Mouse (Mus musculus): ENCODE data around the gene Eml6. TPM values are rescaled to one million over a fixed set of nuclear protein-coding genes. Genes with fewer than 3 reads are reported as not detected.
A peak's percentile ranks its signal among the peaks of the same experiment; 100 is the strongest.
"Not testable (repeated sequence)": the region's sequence is repeated elsewhere in the genome, so short reads cannot be mapped to it uniquely, and the experiment has no call there.

The Eml6 gene
- polyA plus RNA-seq, 1 experiment from 2014 or later: 0.48 TPM

GRCm38 (mm10) chr11:29884355-29884754, 141.5 kb downstream of the Eml6 start:
- Histone ChIP-seq H3K36me3 (no peaks in the 10 kb centered on the region), H3K27ac (replicated peaks) (no peak overlapping the region), H3K4me1 (peaks cover 6% of the 10 kb centered on the region; the same call in 1 of the 2 replicates), H3K9me3 (replicated peaks) (no peaks in the 10 kb centered on the region), H3K27me3 (ENCODE audit: low read depth, poor library complexity, severe bottlenecking) (peaks cover 27% of the 10 kb centered on the region; the same call in 1 of the 2 replicates), H3K4me3 (no peak overlapping the region)
- no peak for DNase-seq (ENCODE audit: low spot score)
- WGBS: 63% methylated on average over 1 of the region's 1 CpGs

GRCm38 (mm10) chr11:29883024-29883423, 142.8 kb downstream of the Eml6 start:
- Histone ChIP-seq H3K36me3 (no peaks in the 10 kb centered on the region), H3K9me3 (replicated peaks) (no peaks in the 10 kb centered on the region), H3K4me1 (peaks cover 6% of the 10 kb centered on the region; the same call in 1 of the 2 replicates), H3K4me3 (no peak overlapping the region), H3K27ac (replicated peaks) (no peak overlapping the region), H3K27me3 (ENCODE audit: low read depth, poor library complexity, severe bottlenecking) (peaks cover 40% of the 10 kb centered on the region; the same call in 1 of the 2 replicates)
- no peak for DNase-seq (ENCODE audit: low spot score)
- WGBS: 64% methylated on average over 4 of the region's 4 CpGs

- Histone ChIP-seq H3K4me1 (peaks cover 18% of the 10 kb centered on the region), H3K27ac (replicated peaks) (no peak overlapping the region), H3K27me3 (ENCODE audit: low read depth, poor library complexity, severe bottlenecking) (peaks cover 49% of the 10 kb centered on the region; the same call in 1 of the 2 replicates), H3K36me3 (no peaks in the 10 kb centered on the region), H3K4me3 (no peak overlapping the region), H3K9me3 (replicated peaks) (no peaks in the 10 kb centered on the region)
- WGBS: 93% methylated on average over 2 of the region's 2 CpGs
- no peak for DNase-seq (ENCODE audit: low spot score)
These were observed 146.2 kb downstream of the Eml6 start for GRCm38 (mm10) chr11:29879641-29880040.

- Histone ChIP-seq H3K36me3 (no peaks in the 10 kb centered on the region), H3K4me3 (no peak overlapping the region), H3K4me1 (peaks cover 14% of the 10 kb centered on the region), H3K9me3 (replicated peaks) (no peaks in the 10 kb centered on the region), H3K27ac (replicated peaks) (no peak overlapping the region), H3K27me3 (ENCODE audit: low read depth, poor library complexity, severe bottlenecking) (peaks cover 50% of the 10 kb centered on the region; the same call in 1 of the 2 replicates)
- no peak for DNase-seq (ENCODE audit: low spot score)
- WGBS: 81% methylated on average over 1 of the region's 1 CpGs
These were observed 147.9 kb downstream of the Eml6 start for GRCm38 (mm10) chr11:29877981-29878380.

GRCm38 (mm10) chr11:29877280-29877679, 148.6 kb downstream of the Eml6 start:
- Histone ChIP-seq H3K27ac (replicated peaks) (no peak overlapping the region), H3K27me3 (ENCODE audit: low read depth, poor library complexity, severe bottlenecking) (peaks cover 50% of the 10 kb centered on the region; the same call in 1 of the 2 replicates), H3K4me3 (no peak overlapping the region), H3K9me3 (replicated peaks) (no peaks in the 10 kb centered on the region), H3K36me3 (no peaks in the 10 kb centered on the region), H3K4me1 (peaks cover 12% of the 10 kb centered on the region)
- 29% methylated on average over 3 of the region's 3 CpGs for WGBS
- no peak for DNase-seq (ENCODE audit: low spot score)

- WGBS: 81% methylated on average over 1 of the region's 1 CpGs
- not testable (repeated sequence) for DNase-seq (ENCODE audit: low spot score); H3K36me3 ChIP-seq; H3K9me3 ChIP-seq (replicated peaks); H3K27ac ChIP-seq (replicated peaks); H3K4me3 ChIP-seq
- Histone ChIP-seq H3K4me1 (peaks cover 12% of the 10 kb centered on the region), H3K27me3 (ENCODE audit: low read depth, poor library complexity, severe bottlenecking) (peaks cover 28% of the 10 kb centered on the region; the same call in 1 of the 2 replicates)
These were observed 151.1 kb downstream of the Eml6 start for GRCm38 (mm10) chr11:29874781-29875180.

GRCm38 (mm10) chr11:29870174-29870573, 155.7 kb downstream of the Eml6 start:
- H3K4me3 ChIP-seq: no peak overlapping the region
- 0 out of 2 replicates have a peak, but pooled peaks cover 4% of the 10 kb centered on the region for H3K9me3 ChIP-seq (replicated peaks)
- no peak for DNase-seq (ENCODE audit: low spot score)
- H3K36me3 ChIP-seq: no peaks in the 10 kb centered on the region
- no peaks in the 10 kb centered on the region for H3K4me1 ChIP-seq
- peaks cover 6% of the 10 kb centered on the region; the same call in 1 of the 2 replicates for H3K27me3 ChIP-seq (ENCODE audit: low read depth, poor library complexity, severe bottlenecking)
- no peak overlapping the region for H3K27ac ChIP-seq (replicated peaks)
- WGBS: 93% methylated on average over 2 of the region's 2 CpGs

GRCm38 (mm10) chr11:29864269-29864668, 161.6 kb downstream of the Eml6 start:
- Histone ChIP-seq H3K36me3 (no peaks in the 10 kb centered on the region), H3K4me3 (no peak overlapping the region), H3K27me3 (ENCODE audit: low read depth, poor library complexity, severe bottlenecking) (no peaks in the 10 kb centered on the region), H3K9me3 (replicated peaks) (no peaks in the 10 kb centered on the region), H3K4me1 (peaks cover 17% of the 10 kb centered on the region), H3K27ac (replicated peaks) (no peak overlapping the region)
- DNase-seq (ENCODE audit: low spot score): no peak

- Histone ChIP-seq H3K4me1 (peaks cover 17% of the 10 kb centered on the region), H3K27me3 (ENCODE audit: low read depth, poor library complexity, severe bottlenecking) (no peaks in the 10 kb centered on the region), H3K4me3 (no peak overlapping the region), H3K9me3 (replicated peaks) (no peaks in the 10 kb centered on the region), H3K36me3 (no peaks in the 10 kb centered on the region), H3K27ac (replicated peaks) (no peak overlapping the region)
- 45% methylated on average over 2 of the region's 2 CpGs for WGBS
- peak; percentile 31 for DNase-seq (ENCODE audit: low spot score)
These were observed 164.0 kb downstream of the Eml6 start for GRCm38 (mm10) chr11:29861750-29862397.

- H3K27me3 ChIP-seq (ENCODE audit: low read depth, poor library complexity, severe bottlenecking): no peaks in the 10 kb centered on the region
- 78% methylated on average over 2 of the region's 2 CpGs for WGBS
- no peak overlapping the region for H3K27ac ChIP-seq (replicated peaks)
- no peaks in the 10 kb centered on the region for H3K36me3 ChIP-seq
- peaks cover 17% of the 10 kb centered on the region for H3K4me1 ChIP-seq
- DNase-seq (ENCODE audit: low spot score): no peak
- H3K4me3 ChIP-seq: no peak overlapping the region
- H3K9me3 ChIP-seq (replicated peaks): no peaks in the 10 kb centered on the region
These were observed 164.8 kb downstream of the Eml6 start for GRCm38 (mm10) chr11:29861040-29861439.

- Histone ChIP-seq H3K4me3 (no peak overlapping the region), H3K27me3 (ENCODE audit: low read depth, poor library complexity, severe bottlenecking) (no peaks in the 10 kb centered on the region), H3K36me3 (no peaks in the 10 kb centered on the region), H3K4me1 (no peaks in the 10 kb centered on the region), H3K27ac (replicated peaks) (no peak overlapping the region), H3K9me3 (replicated peaks) (no peaks in the 10 kb centered on the region)
- 88% methylated on average over 3 of the region's 3 CpGs for WGBS
- no peak for DNase-seq (ENCODE audit: low spot score)
These were observed 185.1 kb downstream of the Eml6 start for GRCm38 (mm10) chr11:29840606-29841227.

GRCm38 (mm10) chr11:29839781-29840180, 186.1 kb downstream of the Eml6 start:
- 86% methylated on average over 3 of the region's 3 CpGs for WGBS
- DNase-seq (ENCODE audit: low spot score): no peak
- no peaks in the 10 kb centered on the region for H3K9me3 ChIP-seq (replicated peaks)
- no peaks in the 10 kb centered on the region for H3K4me1 ChIP-seq
- H3K36me3 ChIP-seq: no peaks in the 10 kb centered on the region
- H3K4me3 ChIP-seq: no peak overlapping the region
- no peaks in the 10 kb centered on the region for H3K27me3 ChIP-seq (ENCODE audit: low read depth, poor library complexity, severe bottlenecking)
- no peak overlapping the region for H3K27ac ChIP-seq (replicated peaks)

- H3K4me1 ChIP-seq: no peaks in the 10 kb centered on the region
- DNase-seq (ENCODE audit: low spot score): no peak
- no peaks in the 10 kb centered on the region for H3K27me3 ChIP-seq (ENCODE audit: low read depth, poor library complexity, severe bottlenecking)
- no peak overlapping the region for H3K27ac ChIP-seq (replicated peaks)
- H3K9me3 ChIP-seq (replicated peaks): no peaks in the 10 kb centered on the region
- no peak overlapping the region for H3K4me3 ChIP-seq
- no peaks in the 10 kb centered on the region for H3K36me3 ChIP-seq
These were observed 188.8 kb downstream of the Eml6 start for GRCm38 (mm10) chr11:29837066-29837465.

Data from midbrain, embryonic 10.5 days (tissue).